Mouse (Mus musculus): Measurements from ENCODE around the gene Crip1. TPM values are rescaled to one million over a fixed set of nuclear protein-coding genes. Genes with fewer than 3 reads are reported as not detected.
A peak's percentile ranks its signal among the peaks of the same experiment; 100 is the strongest.

The Crip1 gene
- polyA plus RNA-seq (2015; fragmentation: Nextera tagmentation; extraction: Ambion mirVana) = 350 and 360 TPM in 2 replicates

GRCm38 (mm10) chr12:113146112-113147057 is at the start of gene Crip1:
Gene Crip1 (plus strand): TSS chr12:113146316.
- H3K4me2 ChIP-seq (ENCODE audit: low read depth, low read length) = peak within 1 kb of the TSS; percentile 25
- H3K4me3 ChIP-seq (replicated peaks; ENCODE audit: low read length) = peak within 1 kb of the TSS; percentile 3
- peaks cover 26% of the 10 kb centered on the region for H3K4me1 ChIP-seq (ENCODE audit: control insufficient read depth, insufficient read depth, low read length)
- H3K27ac ChIP-seq (ENCODE audit: low read length) = 0 out of 2 replicates have a peak within 1 kb of the TSS, but pooled peaks have one; percentile 10
- 11% methylated on average over 45 of the region's 45 CpGs for WGBS
- 0 out of 2 replicates have a peak, but pooled peaks cover 3% of the 10 kb centered on the region for H3K27me3 ChIP-seq (ENCODE audit: control insufficient read depth, insufficient read depth, low read length)
- no peak within 1 kb of the TSS for H3K9ac ChIP-seq (ENCODE audit: low read length)
- no peaks in the 10 kb centered on the region for H3K36me3 ChIP-seq (ENCODE audit: control insufficient read depth, insufficient read depth, low read length)
- no peaks in the 10 kb centered on the region for H3K9me3 ChIP-seq (replicated peaks; ENCODE audit: control insufficient read depth, low read length)
- ATAC-seq (ENCODE audit: insufficient read depth, low FRiP score) = 0 out of 2 replicates have a peak, but pooled peaks have one; percentile 1

DNA sequence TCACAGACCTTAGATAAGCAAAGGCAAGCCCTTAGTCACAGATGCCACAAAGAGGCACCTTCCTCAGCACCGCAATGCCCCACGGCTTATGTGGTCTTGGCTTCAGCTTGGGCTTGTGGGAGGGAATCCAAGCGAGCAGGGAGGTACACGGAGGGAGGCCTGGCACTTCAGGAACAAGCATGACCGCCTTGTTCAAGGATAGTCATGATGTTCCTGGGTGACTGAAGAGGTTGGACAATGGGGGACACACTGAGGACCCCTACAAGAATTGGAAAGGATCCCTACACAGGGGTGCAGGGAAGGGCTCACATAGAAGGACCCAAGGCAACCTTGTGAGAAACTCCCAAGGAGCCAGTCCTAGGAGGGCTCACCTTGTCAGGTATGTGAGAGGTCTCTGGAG is 49.1 kb upstream of the Crip1 start:
- H3K4me2 ChIP-seq (ENCODE audit: low read depth, low read length) = 0 out of 2 replicates have a peak overlapping the region, but pooled peaks have one; percentile 78
- no peaks in the 10 kb centered on the region for H3K9me3 ChIP-seq (replicated peaks; ENCODE audit: control insufficient read depth, low read length)
- no peak overlapping the region for H3K27ac ChIP-seq (ENCODE audit: low read length)
- no peaks in the 10 kb centered on the region for H3K27me3 ChIP-seq (ENCODE audit: control insufficient read depth, insufficient read depth, low read length)
- peak overlapping the region; percentile 100; the same call in 1 of the 2 replicates for H3K9ac ChIP-seq (ENCODE audit: low read length)
- H3K4me1 ChIP-seq (ENCODE audit: control insufficient read depth, insufficient read depth, low read length) = peaks cover 29% of the 10 kb centered on the region
- no peaks in the 10 kb centered on the region for H3K36me3 ChIP-seq (ENCODE audit: control insufficient read depth, insufficient read depth, low read length)
- no peak for ATAC-seq (ENCODE audit: insufficient read depth, low FRiP score)
- H3K4me3 ChIP-seq (replicated peaks; ENCODE audit: low read length) = no peak overlapping the region; the same call in 1 of the 2 replicates
- WGBS = 81% methylated on average over 5 of the region's 5 CpGs

GRCm38 (mm10) chr12:113097749-113098281 is 48.3 kb upstream of the Crip1 start, which contains the start of gene Mta1:
Gene Mta1 (plus strand): TSS chr12:113098278.
- Histone ChIP-seq H3K4me1 (ENCODE audit: control insufficient read depth, insufficient read depth, low read length) (peaks cover 29% of the 10 kb centered on the region), H3K4me3 (replicated peaks; ENCODE audit: low read length) (peak within 1 kb of the TSS; percentile 95), H3K9me3 (replicated peaks; ENCODE audit: control insufficient read depth, low read length) (no peaks in the 10 kb centered on the region), H3K27me3 (ENCODE audit: control insufficient read depth, insufficient read depth, low read length) (no peaks in the 10 kb centered on the region), H3K4me2 (ENCODE audit: low read depth, low read length) (peak within 1 kb of the TSS; percentile 85), H3K27ac (ENCODE audit: low read length) (peak within 1 kb of the TSS; percentile 69), H3K9ac (ENCODE audit: low read length) (peak within 1 kb of the TSS; percentile 100), H3K36me3 (ENCODE audit: control insufficient read depth, insufficient read depth, low read length) (no peaks in the 10 kb centered on the region)
- ATAC-seq (ENCODE audit: insufficient read depth, low FRiP score) = peak; percentile 79
- 3% methylated on average over 33 of the region's 53 CpGs for WGBS

DNA sequence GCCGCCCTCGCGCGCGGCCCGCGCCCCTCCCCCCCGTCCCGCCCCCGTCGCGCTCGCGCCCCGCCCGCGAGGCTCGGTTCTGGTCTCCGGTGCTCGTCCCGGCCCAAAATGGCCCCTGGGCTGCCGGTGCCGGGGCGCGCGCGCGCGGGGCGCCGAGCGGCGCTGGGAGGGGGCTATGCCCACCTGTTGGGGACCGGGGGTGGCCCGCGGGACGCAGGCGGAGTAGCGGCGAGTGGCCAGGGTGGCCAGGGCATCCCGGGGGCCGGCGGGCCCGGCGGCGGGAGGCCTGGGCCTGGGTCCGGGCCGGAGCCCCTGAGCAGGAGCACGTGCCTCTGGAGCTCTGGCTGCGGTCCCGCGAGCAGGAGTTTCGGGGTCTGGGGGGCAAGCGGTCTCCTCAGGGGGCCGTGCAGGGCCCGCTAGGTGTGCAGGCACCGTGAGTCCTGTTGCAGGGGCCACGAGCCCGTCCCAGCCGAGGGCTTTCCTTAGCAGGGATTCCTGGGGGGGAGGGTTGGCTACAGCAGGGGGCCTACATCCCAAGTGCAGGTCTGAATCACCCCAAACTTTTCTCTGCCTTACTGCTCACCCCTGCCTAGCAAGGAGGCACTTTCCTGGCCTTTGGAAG is 47.5 kb upstream of the Crip1 start:
- peaks cover 31% of the 10 kb centered on the region for H3K4me1 ChIP-seq (ENCODE audit: control insufficient read depth, insufficient read depth, low read length)
- no peaks in the 10 kb centered on the region for H3K36me3 ChIP-seq (ENCODE audit: control insufficient read depth, insufficient read depth, low read length)
- 3% methylated on average over 47 of the region's 60 CpGs for WGBS
- H3K4me3 ChIP-seq (replicated peaks; ENCODE audit: low read length) = peak overlapping the region; percentile 95
- no peaks in the 10 kb centered on the region for H3K9me3 ChIP-seq (replicated peaks; ENCODE audit: control insufficient read depth, low read length)
- H3K27ac ChIP-seq (ENCODE audit: low read length) = peak overlapping the region; percentile 69
- no peaks in the 10 kb centered on the region for H3K27me3 ChIP-seq (ENCODE audit: control insufficient read depth, insufficient read depth, low read length)
- peak overlapping the region; percentile 100 for H3K9ac ChIP-seq (ENCODE audit: low read length)
- H3K4me2 ChIP-seq (ENCODE audit: low read depth, low read length) = peak overlapping the region; percentile 85
- ATAC-seq (ENCODE audit: insufficient read depth, low FRiP score) = peak; percentile 7; the same call in 1 of the 2 replicates

GRCm38 (mm10) chr12:113099470-113100237 is 46.5 kb upstream of the Crip1 start:
- H3K4me1 ChIP-seq (ENCODE audit: control insufficient read depth, insufficient read depth, low read length) = peaks cover 38% of the 10 kb centered on the region

DNA sequence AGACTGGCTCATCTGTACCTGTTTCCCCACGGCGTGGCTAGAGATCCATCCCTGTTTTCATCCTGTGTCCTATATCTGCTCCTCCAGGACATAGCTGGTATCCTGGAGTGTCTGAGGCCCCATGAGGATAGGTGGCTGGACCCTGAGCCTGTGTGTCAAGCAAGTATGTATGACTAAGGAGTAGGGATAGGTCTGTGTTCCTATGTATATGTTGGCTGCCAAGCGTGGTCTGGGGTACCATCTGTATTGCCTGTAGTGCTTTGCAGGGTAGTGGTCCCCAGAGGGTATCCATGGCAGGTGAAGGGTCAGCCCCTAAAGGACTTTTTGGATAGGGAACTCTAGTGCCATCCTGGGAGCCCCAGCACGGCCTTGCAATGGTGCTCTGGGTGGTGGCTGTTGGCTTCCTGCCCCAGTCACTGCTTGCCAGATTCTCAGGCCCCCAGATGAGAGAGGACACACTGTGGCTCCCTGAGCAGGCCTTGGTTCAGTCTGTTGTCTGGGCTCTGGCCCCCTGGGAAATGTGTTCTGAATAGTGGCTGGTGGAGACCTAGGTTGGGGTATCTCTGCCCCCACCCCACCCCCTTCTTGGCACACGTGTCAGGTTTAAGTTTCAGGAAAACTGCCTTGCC is 45.6 kb upstream of the Crip1 start:
- H3K4me3 ChIP-seq (replicated peaks; ENCODE audit: low read length) = no peak overlapping the region
- WGBS = 67% methylated on average over 5 of the region's 5 CpGs

More at GRCm38 (mm10) chr12:113099470-113100237, 46.5 kb upstream of the Crip1 start:
- no peak overlapping the region for H3K27ac ChIP-seq (ENCODE audit: low read length)
- peak overlapping the region; percentile 100 for H3K9ac ChIP-seq (ENCODE audit: low read length)
- no peaks in the 10 kb centered on the region for H3K36me3 ChIP-seq (ENCODE audit: control insufficient read depth, insufficient read depth, low read length)
- ATAC-seq (ENCODE audit: insufficient read depth, low FRiP score) = no peak
- H3K4me2 ChIP-seq (ENCODE audit: low read depth, low read length) = peak overlapping the region; percentile 85
- no peaks in the 10 kb centered on the region for H3K27me3 ChIP-seq (ENCODE audit: control insufficient read depth, insufficient read depth, low read length)
- 30% methylated on average over 6 of the region's 6 CpGs for WGBS
- peak overlapping the region; percentile 95 for H3K4me3 ChIP-seq (replicated peaks; ENCODE audit: low read length)
- H3K9me3 ChIP-seq (replicated peaks; ENCODE audit: control insufficient read depth, low read length) = no peaks in the 10 kb centered on the region

GRCm38 (mm10) chr12:113101251-113101960 is 44.7 kb upstream of the Crip1 start:
- H3K36me3 ChIP-seq (ENCODE audit: control insufficient read depth, insufficient read depth, low read length) = no peaks in the 10 kb centered on the region
- H3K27ac ChIP-seq (ENCODE audit: low read length) = no peak overlapping the region
- no peaks in the 10 kb centered on the region for H3K27me3 ChIP-seq (ENCODE audit: control insufficient read depth, insufficient read depth, low read length)
- no peak for ATAC-seq (ENCODE audit: insufficient read depth, low FRiP score)
- no peak overlapping the region for H3K4me2 ChIP-seq (ENCODE audit: low read depth, low read length)
- H3K4me1 ChIP-seq (ENCODE audit: control insufficient read depth, insufficient read depth, low read length) = peaks cover 38% of the 10 kb centered on the region
- 73% methylated on average over 9 of the region's 9 CpGs for WGBS
- no peaks in the 10 kb centered on the region for H3K9me3 ChIP-seq (replicated peaks; ENCODE audit: control insufficient read depth, low read length)
- H3K4me3 ChIP-seq (replicated peaks; ENCODE audit: low read length) = no peak overlapping the region
- no peak overlapping the region for H3K9ac ChIP-seq (ENCODE audit: low read length)

More for the DNA sequence above, 45.6 kb upstream of the Crip1 start:
- Histone ChIP-seq H3K4me1 (ENCODE audit: control insufficient read depth, insufficient read depth, low read length) (peaks cover 38% of the 10 kb centered on the region), H3K9ac (ENCODE audit: low read length) (peak overlapping the region; percentile 100; the same call in 1 of the 2 replicates), H3K36me3 (ENCODE audit: control insufficient read depth, insufficient read depth, low read length) (no peaks in the 10 kb centered on the region), H3K27me3 (ENCODE audit: control insufficient read depth, insufficient read depth, low read length) (no peaks in the 10 kb centered on the region), H3K9me3 (replicated peaks; ENCODE audit: control insufficient read depth, low read length) (no peaks in the 10 kb centered on the region), H3K4me2 (ENCODE audit: low read depth, low read length) (no peak overlapping the region), H3K27ac (ENCODE audit: low read length) (no peak overlapping the region)
- ATAC-seq (ENCODE audit: insufficient read depth, low FRiP score) = no peak
